Comparison of ENCODE assay signal across 8 mouse cellular contexts in the genomic region with DNA sequence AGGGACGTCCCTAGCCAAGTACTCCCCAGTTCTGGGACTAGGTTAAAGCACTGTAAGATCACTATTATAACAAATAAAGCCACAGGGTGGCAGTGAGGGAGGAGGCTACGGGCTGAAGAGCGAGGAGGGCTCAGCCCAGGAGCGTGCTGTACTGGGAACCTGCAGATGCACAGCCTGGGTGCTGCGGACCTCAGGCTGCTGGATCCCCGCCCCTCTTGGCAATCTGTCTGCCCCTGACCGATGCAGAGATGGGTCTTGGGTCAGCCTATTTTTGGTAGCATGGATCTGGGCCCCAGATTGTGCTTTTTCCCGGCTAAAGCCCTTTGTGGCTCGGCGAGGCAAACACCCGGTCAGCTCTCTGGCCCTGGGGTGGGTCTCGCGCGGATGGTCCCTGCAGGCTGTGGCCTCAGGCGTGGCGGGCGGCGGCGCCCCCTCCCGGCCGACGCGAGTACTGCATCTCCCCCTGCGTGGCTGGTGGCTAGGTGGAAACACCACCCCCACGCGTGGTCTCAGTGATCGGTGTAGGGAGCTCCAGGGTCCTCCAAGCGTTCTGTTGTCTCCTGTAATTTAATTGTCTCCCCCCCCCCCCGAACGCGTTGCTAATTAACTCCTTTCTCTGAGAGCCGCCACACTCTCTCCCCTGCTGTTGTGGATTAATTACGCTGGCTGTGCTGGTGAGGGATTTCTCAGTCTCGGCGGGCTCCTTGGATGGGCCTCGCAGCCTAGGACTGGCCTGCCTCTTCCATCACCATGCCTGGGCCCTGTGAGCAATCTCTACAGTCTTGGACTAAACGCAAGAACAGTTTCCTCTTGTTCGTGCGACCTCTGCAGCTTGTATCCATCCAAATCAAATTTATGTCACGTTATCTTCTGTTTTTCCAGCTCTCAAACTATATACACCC. TPM values are rescaled to one million over a fixed set of nuclear protein-coding genes. Genes with fewer than 3 reads are reported as not detected.
A peak's percentile ranks its signal among the peaks of the same experiment; 100 is the strongest.
DNase-seq lines count a peak whose midpoint lies in the region; ATAC-seq lines count a peak whose summit lies in the region.

No protein-coding gene starts in this region.

- peak; percentile 61 for ATAC-seq in embryonic facial prominence, embryonic 14.5 days (ENCODE audit: low read depth)
- peak; percentile 81 for ATAC-seq in kidney, embryonic 14.5 days (ENCODE audit: low FRiP score, low TSS enrichment)
- peak; percentile 60 for ATAC-seq in liver, embryonic 12.5 days
- peak; percentile 35; the same call in 1 of the 2 replicates for ATAC-seq in stomach, embryonic 16.5 days (ENCODE audit: insufficient read depth, low FRiP score)

- no peak overlapping the region for H3K27ac ChIP-seq in embryonic facial prominence, embryonic 14.5 days (replicated peaks; ENCODE audit: low read depth, low read length)
- H3K27ac ChIP-seq in heart, embryonic 10.5 days = peak overlapping the region; percentile 65
- no peak overlapping the region for H3K27ac ChIP-seq in kidney, embryonic 14.5 days (ENCODE audit: low read depth, low read length)
- H3K27ac ChIP-seq in liver, embryonic 12.5 days = no peak overlapping the region
- H3K27ac ChIP-seq in stomach, embryonic 16.5 days (ENCODE audit: low read length) = peak overlapping the region; percentile 70; the same call in 1 of the 2 replicates

- peak overlapping the region; percentile 53 for H3K4me2 ChIP-seq in embryonic facial prominence, embryonic 14.5 days (ENCODE audit: low read depth, low read length)
- peak overlapping the region; percentile 49 for H3K4me2 ChIP-seq in kidney, embryonic 14.5 days (replicated peaks; ENCODE audit: low read depth, low read length)
- peak overlapping the region; percentile 74 for H3K4me2 ChIP-seq in liver, embryonic 12.5 days
- peak overlapping the region; percentile 49 for H3K4me2 ChIP-seq in stomach, embryonic 16.5 days (ENCODE audit: low read depth, low read length)

- peak overlapping the region; percentile 9; the same call in 1 of the 2 replicates for H3K9ac ChIP-seq in embryonic facial prominence, embryonic 14.5 days (ENCODE audit: low read depth, low read length)
- peak overlapping the region; percentile 38; the same call in 1 of the 2 replicates for H3K9ac ChIP-seq in kidney, embryonic 14.5 days (ENCODE audit: low read depth, low read length)
- peak overlapping the region; percentile 44; the same call in 1 of the 2 replicates for H3K9ac ChIP-seq in liver, embryonic 12.5 days
- H3K9ac ChIP-seq in stomach, embryonic 16.5 days (ENCODE audit: low read length) = peak overlapping the region; percentile 61

- H3K4me1 ChIP-seq in embryonic facial prominence, embryonic 14.5 days (ENCODE audit: control insufficient read depth, insufficient read depth, low read length) = peaks cover 10% of the 10 kb centered on the region; the same call in 1 of the 2 replicates
- peaks cover 41% of the 10 kb centered on the region for H3K4me1 ChIP-seq in heart, embryonic 10.5 days
- peaks cover 7% of the 10 kb centered on the region for H3K4me1 ChIP-seq in kidney, embryonic 14.5 days (ENCODE audit: control insufficient read depth, insufficient read depth, low read length)
- H3K4me1 ChIP-seq in liver, embryonic 12.5 days = peaks cover 25% of the 10 kb centered on the region
- H3K4me1 ChIP-seq in stomach, embryonic 16.5 days (ENCODE audit: control insufficient read depth, insufficient read depth, low read length) = peaks cover 36% of the 10 kb centered on the region

- H3K4me3 ChIP-seq in embryonic facial prominence, embryonic 14.5 days (ENCODE audit: low read depth, low read length) = peak overlapping the region; percentile 16
- peak overlapping the region; percentile 55 for H3K4me3 ChIP-seq in heart, embryonic 10.5 days
- H3K4me3 ChIP-seq in kidney, embryonic 14.5 days (ENCODE audit: low read length) = peak overlapping the region; percentile 17; the same call in 1 of the 2 replicates
- H3K4me3 ChIP-seq in liver, embryonic 12.5 days = peak overlapping the region; percentile 33
- H3K4me3 ChIP-seq in stomach, embryonic 16.5 days (replicated peaks; ENCODE audit: low read length) = peak overlapping the region; percentile 11

- H3K9me3 ChIP-seq in embryonic facial prominence, embryonic 14.5 days (ENCODE audit: control insufficient read depth, low read length) = no peaks in the 10 kb centered on the region
- no peaks in the 10 kb centered on the region for H3K9me3 ChIP-seq in heart, embryonic 10.5 days
- H3K9me3 ChIP-seq in kidney, embryonic 14.5 days (ENCODE audit: control insufficient read depth, low read length) = no peaks in the 10 kb centered on the region
- H3K9me3 ChIP-seq in liver, embryonic 12.5 days (replicated peaks) = no peaks in the 10 kb centered on the region
- H3K9me3 ChIP-seq in stomach, embryonic 16.5 days (replicated peaks; ENCODE audit: control insufficient read depth, low read length) = no peaks in the 10 kb centered on the region

- WGBS in embryonic facial prominence, embryonic 14.5 days = 8% methylated on average over 31 of the region's 40 CpGs
- 7% methylated on average over 40 of the region's 40 CpGs for WGBS in heart, embryonic 10.5 days
- 8% methylated on average over 38 of the region's 40 CpGs for WGBS in kidney, embryonic 14.5 days
- WGBS in liver, embryonic 12.5 days (ENCODE audit: insufficient replicate concordance) = 13% methylated on average over 39 of the region's 40 CpGs
- WGBS in stomach, embryonic 16.5 days = 8% methylated on average over 40 of the region's 40 CpGs

- DNase-seq in layer of hippocampus, adult 11-12 months (ENCODE audit: low spot score) = peak; percentile 83
- DNase-seq in layer of hippocampus, adult 9-10 months (ENCODE audit: low spot score) = no peak
- DNase-seq in embryonic facial prominence, embryonic 14.5 days (ENCODE audit: low spot score) = peak; percentile 38
- DNase-seq in heart, embryonic 10.5 days (ENCODE audit: low spot score) = peak; percentile 84
- DNase-seq in natural killer cell, adult 2 months (ENCODE audit: low spot score in 2 of 2) = peak; percentile 70 to 76

- no peaks in the 10 kb centered on the region for H3K36me3 ChIP-seq in embryonic facial prominence, embryonic 14.5 days (ENCODE audit: control insufficient read depth, insufficient read depth, low read length)
- H3K36me3 ChIP-seq in heart, embryonic 10.5 days = no peaks in the 10 kb centered on the region
- H3K36me3 ChIP-seq in kidney, embryonic 14.5 days (ENCODE audit: control insufficient read depth, insufficient read depth, low read length) = no peaks in the 10 kb centered on the region
- no peaks in the 10 kb centered on the region for H3K36me3 ChIP-seq in liver, embryonic 12.5 days
- no peaks in the 10 kb centered on the region for H3K36me3 ChIP-seq in stomach, embryonic 16.5 days (ENCODE audit: control insufficient read depth, insufficient read depth, low read length)

- no peaks in the 10 kb centered on the region for H3K27me3 ChIP-seq in embryonic facial prominence, embryonic 14.5 days (replicated peaks; ENCODE audit: control insufficient read depth, insufficient read depth, low read length)
- H3K27me3 ChIP-seq in heart, embryonic 10.5 days (ENCODE audit: insufficient read depth, poor library complexity, severe bottlenecking) = peaks cover 42% of the 10 kb centered on the region
- peaks cover 2% of the 10 kb centered on the region for H3K27me3 ChIP-seq in kidney, embryonic 14.5 days (ENCODE audit: control insufficient read depth, insufficient read depth, low read length)
- peaks cover 38% of the 10 kb centered on the region for H3K27me3 ChIP-seq in liver, embryonic 12.5 days (replicated peaks)
- peaks cover 8% of the 10 kb centered on the region for H3K27me3 ChIP-seq in stomach, embryonic 16.5 days (ENCODE audit: control insufficient read depth, insufficient read depth, low read length)

RNA-seq across cellular contexts. Expression of a gene that starts 15.6 kb away (rescaled TPM):
- 2.3 and 3.2 TPM in 2 replicates for polyA plus RNA-seq in embryonic facial prominence, embryonic 14.5 days (2014; fragmentation: Nextera tagmentation; extraction: Ambion mirVana)
- not detected in 2 replicates for polyA plus RNA-seq in heart, embryonic 10.5 days (2016; fragmentation: Nextera tagmentation; extraction: Ambion mirVana)
- not detected in 2 replicates for polyA plus RNA-seq in kidney, embryonic 14.5 days (2014; fragmentation: Nextera tagmentation; extraction: Ambion mirVana)
- polyA plus RNA-seq in liver, embryonic 12.5 days (2016; fragmentation: Nextera tagmentation; extraction: Ambion mirVana) = not detected in 2 replicates
- 0.43 and 0.91 TPM in 2 replicates for polyA plus RNA-seq in stomach, embryonic 16.5 days (2015; fragmentation: Nextera tagmentation; extraction: Ambion mirVana)

RNA-seq across cellular contexts. Expression of a gene that starts 27.8 kb away (rescaled TPM):
- polyA plus RNA-seq in embryonic facial prominence, embryonic 14.5 days (2014; fragmentation: Nextera tagmentation; extraction: Ambion mirVana) = 21.4 and 23.3 TPM in 2 replicates
- 26.7 and 33.8 TPM in 2 replicates for polyA plus RNA-seq in heart, embryonic 10.5 days (2016; fragmentation: Nextera tagmentation; extraction: Ambion mirVana)
- 12.6 and 30.4 TPM in 2 replicates for polyA plus RNA-seq in kidney, embryonic 14.5 days (2014; fragmentation: Nextera tagmentation; extraction: Ambion mirVana)
- 18.0 and 19.2 TPM in 2 replicates for polyA plus RNA-seq in liver, embryonic 12.5 days (2016; fragmentation: Nextera tagmentation; extraction: Ambion mirVana)
- polyA plus RNA-seq in stomach, embryonic 16.5 days (2015; fragmentation: Nextera tagmentation; extraction: Ambion mirVana) = 17.8 and 18.1 TPM in 2 replicates

RNA-seq across cellular contexts. Expression of a gene that starts 46.5 kb away (rescaled TPM):
- 0.74 and 1.4 TPM in 2 replicates for polyA plus RNA-seq in embryonic facial prominence, embryonic 14.5 days (2014; fragmentation: Nextera tagmentation; extraction: Ambion mirVana)
- polyA plus RNA-seq in heart, embryonic 10.5 days (2016; fragmentation: Nextera tagmentation; extraction: Ambion mirVana) = 0.10 TPM in 1 of 2 replicates, not detected in the other
- 0.08 TPM in 1 of 2 replicates, not detected in the other for polyA plus RNA-seq in kidney, embryonic 14.5 days (2014; fragmentation: Nextera tagmentation; extraction: Ambion mirVana)
- polyA plus RNA-seq in liver, embryonic 12.5 days (2016; fragmentation: Nextera tagmentation; extraction: Ambion mirVana) = not detected in 2 replicates
- polyA plus RNA-seq in stomach, embryonic 16.5 days (2015; fragmentation: Nextera tagmentation; extraction: Ambion mirVana) = 1.2 and 2.1 TPM in 2 replicates

Comparison
In these comparisons a context has a peak if more than half of its experiments do, and no peak if none do; other contexts are left out.
1. H3K27ac ChIP-seq: peak in heart, embryonic 10.5 days (single experiment) and stomach, embryonic 16.5 days (single experiment); none in embryonic facial prominence, embryonic 14.5 days (single experiment), kidney, embryonic 14.5 days (single experiment) and liver, embryonic 12.5 days (single experiment).
2. H3K9ac ChIP-seq: peak in every context shown above with its lines; median percentile 61 in stomach, embryonic 16.5 days; 44 in liver, embryonic 12.5 days; 38 in kidney, embryonic 14.5 days; 9 in embryonic facial prominence, embryonic 14.5 days.
3. Peak in every context shown above with its lines, with median percentiles within 50 percentile points of each other: ATAC-seq, H3K4me2 ChIP-seq and H3K4me3 ChIP-seq.